Mouse (Mus musculus) naive thymus-derived CD4-positive, alpha-beta T cell, adult 2 months (primary cell): ENCODE data around the gene Plcxd2.

ENCODE experiments used
- DNase-seq: peaks from one replicate; pipeline ENCODE4 v3.0.0-alpha.2; 2011; ENCODE audit warnings: low read depth

Plcxd2 gene

DNA sequence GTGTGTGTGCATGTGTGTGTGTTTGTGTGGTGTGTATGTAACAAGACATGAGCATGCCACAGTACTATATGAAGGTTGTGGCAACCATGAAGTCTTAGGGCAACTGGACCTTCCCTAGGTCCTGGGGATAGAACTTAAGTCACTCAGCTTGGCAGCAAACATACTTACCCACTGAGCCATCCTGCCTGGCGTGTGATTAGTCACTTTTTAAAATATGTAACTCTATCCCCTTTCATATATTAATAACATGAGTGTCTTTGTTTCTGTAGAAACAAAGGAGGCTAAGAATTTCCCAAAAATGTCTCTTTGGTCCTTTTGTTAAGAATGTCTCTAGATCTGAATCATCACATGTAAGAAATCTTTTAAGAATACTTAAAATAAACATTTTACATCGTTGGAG, 72.6 kb downstream of the Plcxd2 start:
- DNase-seq, result no peak

DNA sequence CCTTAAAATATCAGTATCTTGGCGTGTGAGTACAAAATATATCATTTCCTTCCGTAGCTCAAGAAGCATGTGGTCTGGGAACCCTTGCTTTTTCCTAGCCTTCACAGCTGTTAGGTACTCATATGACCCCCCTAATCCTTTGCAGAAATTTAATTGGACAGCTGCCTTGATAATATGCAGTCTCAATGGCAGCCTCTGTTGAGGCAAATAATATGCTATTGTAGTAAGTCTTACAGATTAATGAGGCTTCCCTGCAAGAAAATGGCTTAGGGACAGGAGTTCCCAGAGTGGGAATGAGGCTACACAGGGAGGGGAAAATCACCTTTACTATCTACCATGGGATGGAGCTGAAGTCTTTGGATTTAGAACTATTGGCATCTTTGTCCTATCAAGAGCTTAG, 73.5 kb downstream of the Plcxd2 start:
- DNase-seq, result no peak

DNA sequence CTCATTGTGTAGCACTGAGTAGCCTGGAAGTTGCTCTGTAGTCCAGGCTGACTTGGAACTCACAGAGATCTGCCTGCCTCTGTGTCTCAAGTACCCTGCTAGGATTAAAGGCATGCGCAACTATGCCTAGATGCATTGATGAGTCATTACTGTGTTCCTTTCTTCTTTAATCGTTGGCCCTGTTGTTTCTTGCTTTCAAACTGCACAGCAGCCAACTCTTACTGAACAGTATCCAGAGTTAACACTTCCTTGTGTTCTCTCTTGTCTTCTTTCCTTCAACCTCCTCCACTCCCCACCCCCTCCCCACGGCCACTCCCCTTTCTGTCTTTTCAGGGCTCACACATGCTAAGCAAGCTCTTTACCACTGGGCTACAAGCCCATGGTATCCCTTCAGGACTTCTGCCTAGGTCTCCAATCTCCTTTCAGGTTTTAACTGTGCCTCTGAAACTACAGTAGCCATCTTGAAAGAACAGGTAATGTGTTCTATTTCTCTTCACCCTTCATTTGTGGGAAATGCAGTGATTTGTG, 74.0 kb downstream of the Plcxd2 start:
- no peak for DNase-seq

GRCm38 (mm10) chr16:45934721-45935407, 75.2 kb downstream of the Plcxd2 start:
- DNase-seq, result no peak

GRCm38 (mm10) chr16:45930308-45930707, 79.7 kb downstream of the Plcxd2 start:
- DNase-seq, result no peak

- no peak for DNase-seq
Observed at GRCm38 (mm10) chr16:45928090-45928489, 81.9 kb downstream of the Plcxd2 start.

DNA sequence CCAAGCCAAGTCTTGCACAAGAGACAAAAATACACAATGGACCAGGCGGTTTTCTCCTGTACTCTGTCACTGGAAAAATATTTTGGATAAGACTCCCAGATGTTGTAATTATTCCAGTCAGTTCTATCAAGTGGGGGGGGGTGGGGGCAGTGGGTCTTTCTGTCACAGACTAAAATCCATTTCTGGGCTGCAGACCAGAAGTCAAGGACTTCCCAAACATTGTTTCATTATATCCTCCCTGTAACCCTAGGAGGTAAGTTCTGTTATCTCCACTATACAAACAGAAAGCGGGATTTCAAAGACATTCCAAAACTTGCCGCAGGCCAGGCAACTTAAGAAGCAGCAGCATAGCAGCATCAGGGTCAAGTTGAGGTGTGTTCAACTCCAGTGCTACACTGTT, 82.4 kb downstream of the Plcxd2 start:
- DNase-seq, result no peak

- DNase-seq, result no peak
Observed at GRCm38 (mm10) chr16:45926875-45927274, 83.1 kb downstream of the Plcxd2 start.

DNA sequence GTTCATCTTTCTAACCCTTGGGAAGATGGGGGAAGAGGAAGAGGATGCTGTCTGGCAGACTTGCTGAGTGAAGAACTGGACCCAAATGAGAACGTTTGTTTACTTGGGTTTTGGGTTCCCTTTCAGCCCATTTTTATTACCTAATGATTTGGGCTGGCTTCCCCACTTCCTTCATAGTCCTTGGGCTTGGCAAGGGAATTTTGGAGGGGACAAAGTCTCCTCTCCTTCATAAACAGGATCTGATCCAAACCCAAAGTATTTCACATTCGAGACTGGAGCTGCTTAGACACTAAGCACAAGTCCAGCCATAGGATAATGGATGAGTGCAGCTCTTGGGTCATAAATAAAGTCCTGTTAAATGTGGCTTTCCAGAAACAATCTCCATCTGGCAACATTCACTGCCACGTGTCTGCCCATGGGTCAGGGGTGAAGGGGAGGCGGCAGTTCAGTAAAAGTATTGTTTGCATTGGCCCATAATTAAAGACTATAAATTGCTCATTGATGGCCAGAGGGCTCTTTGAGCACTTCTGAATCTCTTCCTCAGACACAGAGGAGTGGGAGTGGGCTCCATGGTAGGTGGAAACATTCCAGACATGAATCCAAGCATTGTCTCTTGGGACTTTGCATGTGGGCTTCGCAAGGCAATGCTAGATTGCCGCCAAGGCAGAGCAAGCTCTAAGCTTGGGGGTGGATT, 86.1 kb downstream of the Plcxd2 start:
- DNase-seq, result no peak

DNA sequence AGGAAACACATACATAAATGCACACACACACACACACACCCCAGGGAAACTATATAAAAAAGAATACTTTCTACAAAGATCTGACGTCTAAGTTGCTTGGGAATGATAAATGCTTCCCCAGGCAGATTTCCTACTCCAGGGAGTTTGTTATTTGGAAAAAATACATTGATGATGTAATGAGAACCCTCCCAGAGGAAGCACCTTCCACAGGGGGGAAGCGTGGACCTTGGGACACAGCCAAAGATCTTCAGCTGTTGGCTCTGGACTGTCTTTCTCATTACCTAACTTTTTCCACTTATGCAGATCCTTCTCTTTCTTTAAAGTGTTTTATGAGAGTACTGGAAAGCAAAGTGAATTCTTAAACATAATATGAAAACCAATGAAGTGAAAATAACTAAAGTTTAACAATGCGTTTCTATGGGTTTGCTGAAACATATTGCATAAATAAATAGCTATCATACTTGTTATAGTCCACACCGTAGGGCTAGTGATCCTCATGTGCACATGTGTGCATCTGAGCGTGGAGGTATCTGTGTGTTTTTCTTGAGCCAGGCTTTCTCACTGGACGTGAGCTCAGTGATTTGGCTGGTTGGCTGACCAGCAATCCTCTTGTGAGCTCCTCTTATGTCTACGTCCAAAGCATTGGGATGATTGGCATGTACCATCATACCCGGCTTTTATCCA, 87.3 kb downstream of the Plcxd2 start:
- DNase-seq, result no peak

DNA sequence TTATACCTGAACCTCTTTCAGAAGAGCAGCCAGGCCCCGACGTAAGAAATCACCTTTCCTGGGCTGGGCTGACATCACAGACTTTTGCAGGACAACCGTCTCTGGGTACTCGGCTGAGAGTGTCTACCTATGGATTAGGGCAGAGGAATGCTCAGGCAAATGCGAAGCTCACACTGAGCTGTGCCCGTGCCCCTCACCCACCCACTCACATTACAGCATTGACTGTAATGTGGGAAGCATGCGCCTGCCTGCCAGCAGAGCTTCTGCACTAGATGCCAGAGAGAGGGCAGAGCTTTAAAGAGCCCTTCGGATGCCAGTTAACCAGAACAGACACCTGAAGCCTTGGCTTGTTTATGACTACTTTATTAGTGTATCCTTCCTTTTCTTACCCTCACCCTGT, 90.4 kb downstream of the Plcxd2 start:
- DNase-seq, result no peak
